In the genomic region with DNA sequence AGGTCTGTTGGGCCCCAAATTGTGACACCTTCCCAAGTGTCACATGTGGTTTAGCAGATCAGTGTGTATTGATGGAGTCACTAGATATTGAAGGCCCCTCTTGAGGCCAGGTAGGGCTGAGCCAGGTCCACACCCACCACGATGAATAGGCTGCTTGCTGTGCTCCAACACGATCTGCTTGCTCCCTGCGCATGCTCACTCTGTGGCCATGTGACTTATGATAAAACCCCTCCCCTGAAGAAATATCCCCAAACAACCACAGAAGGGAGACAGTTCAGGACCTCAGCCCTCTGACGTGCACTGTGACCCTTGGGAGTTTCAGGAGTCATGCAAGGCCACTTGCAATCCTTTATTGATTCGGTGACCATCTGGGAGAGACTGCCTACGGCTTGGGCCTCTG, we compare ENCODE assay signal across 47 mouse cellular contexts. TPM values are rescaled to one million over a fixed set of nuclear protein-coding genes. Genes with fewer than 3 reads are reported as not detected.
"Had no signal": no experiment of that assay in that cellular context is flagged by ENCODE, and none has a peak within 500 bp of the region (broad histone marks: within the 10 kb centered on the region; RNA-seq: fewer than 3 reads in every experiment).

No protein-coding gene starts in this region.

- H3K27me3 ChIP-seq: limb, embryonic 13.5 days; limb, embryonic 15.5 days; liver, embryonic 12.5 days; liver, embryonic 13.5 days; liver, embryonic 15.5 days; lung, embryonic 15.5 days; megakaryocyte, embryonic 14.5 days; midbrain, embryonic 12.5 days; midbrain, embryonic 13.5 days; midbrain, embryonic 15.5 days; neural tube, embryonic 12.5 days had no signal

- H3K27ac ChIP-seq: limb, embryonic 10.5 days; limb, embryonic 12.5 days; limb, embryonic 13.5 days; limb, embryonic 15.5 days; liver, embryonic 12.5 days; liver, embryonic 13.5 days; liver, embryonic 14.5 days; liver, embryonic 15.5 days; lung, embryonic 15.5 days; macrophage; midbrain, embryonic 10.5 days; midbrain, embryonic 12.5 days; midbrain, embryonic 13.5 days; midbrain, embryonic 15.5 days; neural tube, embryonic 12.5 days had no signal

- DNase-seq: left cerebral cortex, postnatal 4 days; liver; liver, embryonic 13.5 days; liver, postnatal 0 days; lung, adult 18-20 months; lung, adult 2 months; lung, embryonic 14.5 days; lung, postnatal 10 days; lung, postnatal 14 days; lung, postnatal 36 days; lung, postnatal 4 days; midbrain, embryonic 14.5 days had no signal

- H3K9me3 ChIP-seq: limb, embryonic 10.5 days; limb, embryonic 12.5 days; limb, embryonic 13.5 days; limb, embryonic 15.5 days; liver, embryonic 12.5 days; liver, embryonic 13.5 days; liver, embryonic 15.5 days; lung, embryonic 15.5 days; midbrain, embryonic 10.5 days; midbrain, embryonic 12.5 days; midbrain, embryonic 13.5 days; midbrain, embryonic 15.5 days; neural tube, embryonic 12.5 days had no signal

- H3K4me1 ChIP-seq: limb, embryonic 10.5 days; limb, embryonic 12.5 days; limb, embryonic 15.5 days; liver, embryonic 12.5 days; liver, embryonic 13.5 days; liver, embryonic 15.5 days; lung, embryonic 15.5 days; megakaryocyte, embryonic 14.5 days; midbrain, embryonic 10.5 days; midbrain, embryonic 12.5 days; midbrain, embryonic 13.5 days; midbrain, embryonic 15.5 days; neural tube, embryonic 12.5 days had no signal

- H3K4me2 ChIP-seq: limb, embryonic 12.5 days; limb, embryonic 13.5 days; limb, embryonic 15.5 days; liver, embryonic 11.5 days; liver, embryonic 12.5 days; liver, embryonic 13.5 days; liver, embryonic 15.5 days; lung, embryonic 14.5 days; lung, embryonic 15.5 days; midbrain, embryonic 11.5 days; midbrain, embryonic 12.5 days; midbrain, embryonic 13.5 days; midbrain, embryonic 15.5 days; neural tube, embryonic 12.5 days had no signal

- H3K9ac ChIP-seq: limb, embryonic 12.5 days; limb, embryonic 13.5 days; limb, embryonic 15.5 days; liver, embryonic 12.5 days; liver, embryonic 13.5 days; liver, embryonic 14.5 days; liver, embryonic 15.5 days; liver, postnatal 0 days; lung, embryonic 14.5 days; lung, embryonic 15.5 days; midbrain, embryonic 12.5 days; midbrain, embryonic 13.5 days; midbrain, embryonic 15.5 days; neural tube, embryonic 12.5 days had no signal

- H3K36me3 ChIP-seq: limb, embryonic 10.5 days; limb, embryonic 12.5 days; limb, embryonic 13.5 days; limb, embryonic 15.5 days; liver, embryonic 12.5 days; liver, embryonic 13.5 days; liver, embryonic 15.5 days; lung, embryonic 15.5 days; midbrain, embryonic 10.5 days; midbrain, embryonic 12.5 days; midbrain, embryonic 13.5 days; midbrain, embryonic 15.5 days; neural tube, embryonic 12.5 days had no signal

- H3K4me3 ChIP-seq: limb, embryonic 10.5 days; limb, embryonic 12.5 days; limb, embryonic 13.5 days; limb, embryonic 15.5 days; liver, embryonic 12.5 days; liver, embryonic 13.5 days; liver, embryonic 15.5 days; lung, embryonic 15.5 days; megakaryocyte, embryonic 14.5 days; midbrain, embryonic 10.5 days; midbrain, embryonic 12.5 days; midbrain, embryonic 13.5 days; midbrain, embryonic 15.5 days; myocyte; neural tube, embryonic 12.5 days had no signal

RNA-seq across cellular contexts. Expression of a gene that starts 5.3 kb away (rescaled TPM):
- total RNA-seq: left cerebral cortex, postnatal 10 days; left cerebral cortex, postnatal 14 days; left cerebral cortex, postnatal 25 days; left cerebral cortex, postnatal 36 days; left cerebral cortex, postnatal 4 days; megakaryocyte progenitor cell, adult 5-6 weeks; megakaryocyte, adult 5-6 weeks; megakaryocyte-erythroid progenitor cell, adult 5-6 weeks; monocyte, adult 5-6 weeks had no signal
- polyA plus RNA-seq: limb, embryonic 10.5 days; limb, embryonic 12.5 days; limb, embryonic 13.5 days; limb, embryonic 15.5 days; lung, embryonic 14.5 days; lung, embryonic 15.5 days; lung, postnatal 0 days; macrophage; midbrain, embryonic 10.5 days; midbrain, embryonic 11.5 days; midbrain, embryonic 12.5 days; midbrain, embryonic 13.5 days; midbrain, embryonic 14.5 days; midbrain, embryonic 15.5 days; midbrain, embryonic 16.5 days; midbrain, postnatal 0 days; myocyte; neural tube, embryonic 12.5 days had no signal

RNA-seq across cellular contexts. Expression of a gene that starts 7.7 kb away (rescaled TPM):
- total RNA-seq: left cerebral cortex, postnatal 14 days; liver, adult 2 months; megakaryocyte progenitor cell, adult 5-6 weeks; megakaryocyte, adult 5-6 weeks; megakaryocyte-erythroid progenitor cell, adult 5-6 weeks; monocyte, adult 5-6 weeks had no signal
- polyA plus RNA-seq: limb, embryonic 10.5 days; limb, embryonic 11.5 days; limb, embryonic 12.5 days; limb, embryonic 13.5 days; limb, embryonic 14.5 days; limb, embryonic 15.5 days; liver, adult 2 months; lung, adult 2 months; lung, embryonic 14.5 days; lung, embryonic 16.5 days; lung, postnatal 0 days; macrophage; midbrain, embryonic 11.5 days; midbrain, embryonic 13.5 days; midbrain, embryonic 14.5 days; neural tube, embryonic 11.5 days; neural tube, embryonic 12.5 days had no signal

RNA-seq across cellular contexts. Expression of a gene that starts 22.7 kb away (rescaled TPM):
- total RNA-seq: megakaryocyte progenitor cell, adult 5-6 weeks; megakaryocyte, adult 5-6 weeks; megakaryocyte-erythroid progenitor cell, adult 5-6 weeks; monocyte, adult 5-6 weeks had no signal
- polyA plus RNA-seq: macrophage, myocyte had no signal

RNA-seq across cellular contexts. Expression of a gene that starts 32.4 kb away (rescaled TPM):
- total RNA-seq: megakaryocyte, adult 5-6 weeks; megakaryocyte-erythroid progenitor cell, adult 5-6 weeks; monocyte, adult 5-6 weeks had no signal
- polyA plus RNA-seq: liver, adult 2 months; liver, embryonic 13.5 days; liver, embryonic 14.5 days; liver, embryonic 15.5 days; liver, embryonic 16.5 days; liver, postnatal 0 days; lung, adult 2 months; lung, embryonic 15.5 days; lung, embryonic 16.5 days; lung, postnatal 0 days; macrophage; midbrain, embryonic 11.5 days; myocyte had no signal
